Mouse (Mus musculus) right cerebral cortex, postnatal 14 days (tissue): ENCODE measurements around the gene Bclaf1.

ENCODE experiments used
- DNase-seq: peaks from one replicate; pipeline ENCODE4 v3.0.0; 2022

Bclaf1 gene

DNA sequence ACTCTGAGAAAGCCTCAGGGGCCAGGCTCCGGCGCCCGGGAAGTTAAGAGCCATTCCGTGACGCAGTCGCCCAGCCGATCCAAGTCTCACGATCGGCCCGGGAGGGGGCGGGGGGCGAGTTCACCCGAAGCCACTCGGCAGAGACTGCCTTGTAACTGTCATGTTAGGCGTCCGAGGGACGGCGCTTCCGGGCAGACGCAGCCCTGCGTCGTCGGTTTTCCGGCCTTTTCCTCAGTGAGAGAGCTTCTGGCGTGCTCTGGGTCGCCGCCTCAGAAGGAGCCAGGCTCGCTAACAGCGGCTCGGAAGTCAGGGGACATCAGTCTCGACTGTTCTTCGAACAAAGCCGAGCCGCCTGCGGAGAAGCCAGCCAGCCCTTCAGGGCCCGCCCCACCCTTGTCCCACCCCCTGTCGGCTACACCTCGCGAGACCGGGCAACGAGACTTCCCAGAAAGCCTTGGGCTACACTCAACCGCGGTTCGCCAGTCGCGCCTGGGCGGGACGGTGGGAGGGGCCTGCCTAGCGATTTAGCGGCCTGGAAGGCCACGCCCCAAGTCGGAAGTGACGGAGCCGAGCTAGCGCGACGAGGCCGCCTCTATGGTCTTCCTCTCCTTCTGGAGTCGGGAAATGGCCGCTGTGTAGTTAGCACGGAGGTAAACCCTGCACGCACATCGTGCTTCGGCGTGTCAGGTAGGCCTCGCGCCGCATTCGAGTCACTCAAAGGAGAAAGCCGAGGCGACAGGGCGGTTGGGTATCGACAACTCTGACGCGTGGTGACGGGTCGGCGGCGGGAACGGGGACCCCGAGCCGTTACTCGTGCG is at the start of gene Bclaf1:
TSS of gene Bclaf1 (plus strand) at position 552 of the 818 bp plus-strand sequence.
- peak; percentile 99 for DNase-seq

DNA sequence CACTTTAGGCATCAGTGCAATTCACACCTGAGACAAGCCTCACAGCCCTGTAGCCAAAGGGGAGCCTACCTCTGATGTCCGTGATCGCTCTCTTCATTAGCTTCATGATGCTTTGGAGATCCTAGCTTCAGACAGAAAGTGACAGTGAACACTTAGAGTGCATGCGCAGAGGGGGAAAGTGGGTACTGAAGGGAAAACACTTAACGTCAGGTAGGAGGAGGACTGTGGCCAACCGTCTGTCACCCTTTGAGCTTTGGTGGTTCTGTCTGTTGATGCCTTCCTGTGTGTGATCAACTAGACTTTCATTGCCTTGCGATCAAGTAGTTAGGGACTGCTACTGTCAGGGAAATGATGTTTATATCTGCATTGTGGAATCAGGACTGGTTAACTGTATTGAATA is 49.4 kb upstream of the Bclaf1 start:
- DNase-seq: no peak

DNA sequence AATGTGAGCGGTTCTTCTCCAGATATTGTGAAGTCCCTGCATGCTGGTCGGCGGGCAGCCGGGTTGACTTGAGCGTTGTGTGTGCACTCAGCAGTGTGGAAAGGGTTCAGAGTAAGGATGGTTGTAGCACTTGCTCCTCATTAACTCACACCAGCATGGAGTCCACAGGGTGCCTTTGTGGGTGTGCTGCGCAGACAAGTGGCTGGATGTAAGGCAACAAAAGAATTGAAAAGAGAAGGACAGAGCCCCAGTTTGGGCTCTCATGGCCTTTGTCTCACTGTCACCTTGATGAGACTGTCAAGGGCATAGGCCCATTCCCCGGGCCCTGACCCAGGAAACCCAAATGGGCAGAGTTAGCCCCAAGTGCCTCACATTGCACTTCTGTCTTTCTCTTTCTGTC is 47.8 kb upstream of the Bclaf1 start:
- DNase-seq: no peak

DNA sequence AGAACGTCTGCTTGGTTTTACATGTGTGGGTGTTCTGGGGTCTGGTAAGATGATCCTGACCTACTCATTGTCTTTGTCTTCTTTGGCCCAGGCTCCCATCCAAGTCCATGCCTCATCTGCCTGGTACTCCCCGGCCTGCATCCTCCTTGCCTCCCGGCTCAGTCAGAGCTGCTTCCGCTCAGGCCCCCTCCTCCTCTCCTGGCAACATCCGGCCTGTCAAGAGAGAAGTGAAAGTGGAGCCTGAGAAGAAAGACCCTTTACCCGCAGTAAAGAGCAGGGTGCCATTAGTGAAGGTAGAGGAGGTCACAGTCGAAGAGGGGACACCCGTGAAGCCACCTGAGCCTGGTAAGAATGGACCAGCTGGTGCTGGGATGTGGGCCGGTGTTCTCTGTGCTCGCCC is 45.2 kb upstream of the Bclaf1 start:
- no peak for DNase-seq

DNA sequence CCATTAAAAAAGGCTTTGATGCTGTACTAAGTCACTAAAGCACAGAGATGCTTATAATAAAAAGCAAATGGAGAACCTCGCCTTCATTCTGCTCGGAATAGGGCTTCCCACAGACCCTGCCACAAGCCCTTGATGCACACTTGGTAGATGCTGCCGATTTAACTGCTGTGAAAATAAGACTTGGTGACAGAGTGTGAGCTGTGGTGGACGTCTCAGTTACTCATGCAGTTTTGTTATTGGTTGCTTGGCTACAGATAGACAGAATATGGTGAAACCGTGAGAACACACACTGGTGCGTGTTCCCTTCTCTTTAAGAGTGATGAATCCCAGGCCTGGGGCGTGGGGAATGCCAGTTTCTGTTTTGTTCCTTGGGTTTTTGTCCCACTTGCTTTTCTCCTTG is 43.3 kb upstream of the Bclaf1 start:
- no peak for DNase-seq

DNA sequence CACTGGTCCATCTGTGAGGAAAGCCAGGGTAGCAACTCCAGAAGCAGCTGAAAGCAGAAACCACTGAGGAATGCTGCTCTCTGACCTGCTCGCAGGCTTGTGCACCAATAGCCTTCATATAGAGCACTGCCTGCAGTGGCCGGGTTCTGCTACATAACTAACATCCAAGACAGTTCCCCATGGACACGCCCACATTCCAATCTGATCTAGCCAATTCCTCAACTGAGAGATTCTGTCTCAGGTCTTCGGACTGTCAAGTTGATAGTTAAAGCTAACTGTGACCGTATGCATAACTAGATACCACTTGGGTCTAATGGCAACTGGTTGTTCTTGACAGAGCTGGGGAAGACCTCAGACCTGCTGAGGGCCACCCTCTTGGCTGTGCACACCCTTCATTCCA is 39.9 kb upstream of the Bclaf1 start:
- DNase-seq: no peak

DNA sequence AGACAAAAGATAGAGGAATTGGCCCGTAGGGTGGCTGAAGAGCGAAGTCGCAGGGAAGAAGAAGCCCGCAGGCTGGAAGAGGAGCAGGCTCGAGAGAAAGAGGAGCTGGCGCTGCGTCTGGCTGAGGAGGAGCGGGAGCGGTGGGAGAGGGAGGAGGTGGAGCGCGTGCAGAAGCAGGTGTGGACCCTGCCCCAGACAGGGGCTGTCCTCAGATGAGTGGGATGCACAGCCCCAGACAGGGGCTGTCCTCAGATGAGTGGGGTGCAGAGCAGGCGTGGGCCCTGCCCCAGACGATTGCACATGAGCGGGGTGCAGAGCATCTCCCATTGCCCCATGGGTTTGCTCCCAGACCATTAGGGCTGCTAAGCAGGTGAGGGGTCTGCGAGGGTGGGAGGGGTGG is 39.0 kb upstream of the Bclaf1 start:
- no peak for DNase-seq

DNA sequence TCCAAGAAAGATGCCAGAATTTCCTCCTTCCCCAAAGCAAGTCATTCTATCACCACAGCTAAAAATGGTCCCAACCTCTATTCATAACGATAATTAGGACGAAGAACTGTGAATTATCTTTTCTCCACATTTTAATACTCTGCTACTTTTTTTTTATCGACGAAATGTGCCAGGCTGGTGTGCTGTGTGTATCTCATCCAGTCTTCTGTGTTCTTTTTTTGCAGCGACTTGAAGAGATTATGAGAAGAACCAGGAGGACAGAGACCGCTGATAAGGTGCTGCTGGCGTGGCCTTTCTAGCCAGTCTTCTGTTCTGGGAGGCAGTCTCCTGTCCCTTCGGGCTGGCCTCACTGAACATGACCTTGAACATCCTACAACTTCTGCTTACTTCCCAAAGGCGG is 38.2 kb upstream of the Bclaf1 start:
- DNase-seq: no peak

DNA sequence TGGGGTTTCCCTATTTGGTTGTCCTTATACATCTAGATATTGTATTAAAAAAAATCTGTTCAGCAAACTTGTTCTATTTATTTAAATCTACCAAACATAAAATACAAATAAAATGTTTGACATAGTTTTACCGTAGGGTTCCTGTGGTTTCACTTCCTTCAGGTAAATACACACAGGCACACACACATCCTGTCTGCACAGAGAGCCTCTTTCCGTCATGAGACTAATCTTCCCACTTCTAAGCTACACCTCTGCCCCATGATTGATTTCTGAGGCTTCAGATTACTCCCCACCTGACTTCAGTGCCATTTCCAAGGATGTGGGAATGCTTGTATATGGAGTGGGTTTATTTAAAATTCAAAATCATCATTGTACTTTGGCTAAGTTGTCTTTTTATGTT is 30.8 kb upstream of the Bclaf1 start:
- no peak for DNase-seq

DNA sequence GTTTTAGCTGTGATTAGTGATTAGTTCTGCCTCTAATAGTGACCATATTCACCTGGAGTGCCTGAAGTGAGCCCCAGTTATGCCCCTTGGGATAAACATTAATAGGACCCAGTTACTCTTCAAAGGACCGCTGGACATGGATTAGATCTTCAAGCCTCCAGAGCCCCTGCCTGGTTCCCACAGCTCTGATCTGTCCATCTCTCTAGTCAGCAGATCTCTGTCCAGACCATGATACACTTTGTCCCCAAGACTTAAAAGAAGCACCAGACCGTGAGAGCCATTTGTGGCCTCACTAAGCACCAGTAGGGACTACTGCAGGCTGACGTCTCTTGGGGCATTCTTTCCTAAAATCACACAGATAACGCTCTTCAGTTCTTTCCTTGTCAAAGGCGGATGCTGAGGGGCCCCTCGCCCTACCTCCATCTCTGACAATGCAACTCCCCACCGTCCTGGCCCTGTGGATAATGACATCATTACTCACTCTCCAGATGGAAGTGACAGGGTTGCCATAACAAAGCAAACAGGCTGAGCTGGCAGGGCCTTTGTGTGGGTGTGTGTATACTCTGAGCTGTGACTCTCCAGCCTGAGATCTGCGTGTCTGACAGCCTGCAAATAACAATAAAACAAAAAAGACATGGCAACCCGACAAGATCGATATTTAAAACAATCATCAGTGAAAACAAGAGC is 26.8 kb upstream of the Bclaf1 start:
- DNase-seq: no peak

DNA sequence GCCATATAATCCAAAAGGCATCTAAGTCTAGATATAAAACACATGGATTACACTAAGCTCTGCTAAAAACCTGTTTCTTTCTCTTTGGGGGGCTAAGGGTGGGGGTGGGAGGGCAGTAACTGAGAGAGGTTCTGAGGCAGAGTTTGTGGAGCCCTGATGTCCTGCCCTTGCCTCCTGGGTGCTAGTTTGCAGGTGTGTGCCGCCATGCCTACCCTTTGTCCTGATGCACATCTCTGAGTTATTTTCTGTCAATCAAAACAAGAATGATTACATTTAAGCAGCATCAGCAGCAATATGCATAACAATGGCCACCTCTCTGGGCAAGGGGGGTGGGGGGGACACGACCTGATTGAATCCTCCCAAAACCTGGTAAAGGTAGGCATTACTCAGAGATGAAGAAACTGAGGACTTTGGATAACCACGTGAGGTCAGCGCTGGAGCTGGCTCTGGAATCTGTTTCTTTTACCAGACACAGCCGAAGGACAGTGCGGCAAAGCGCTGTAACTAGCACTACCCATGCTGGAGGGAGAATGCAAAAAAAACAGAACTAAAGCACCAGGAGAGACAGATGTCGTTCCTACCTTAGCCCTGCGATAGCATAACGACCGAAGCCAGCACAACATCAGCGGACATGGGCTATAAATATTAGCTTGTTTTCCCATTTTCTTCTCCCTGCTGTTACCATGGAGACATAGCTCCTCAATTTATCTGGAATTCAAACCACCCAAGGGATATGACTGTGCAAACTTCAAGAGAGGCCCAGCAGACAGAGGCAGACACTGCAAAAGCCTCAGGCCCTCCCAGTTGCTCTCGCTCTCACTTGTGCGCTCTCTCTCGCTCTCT is 26.1 kb upstream of the Bclaf1 start:
- no peak for DNase-seq

DNA sequence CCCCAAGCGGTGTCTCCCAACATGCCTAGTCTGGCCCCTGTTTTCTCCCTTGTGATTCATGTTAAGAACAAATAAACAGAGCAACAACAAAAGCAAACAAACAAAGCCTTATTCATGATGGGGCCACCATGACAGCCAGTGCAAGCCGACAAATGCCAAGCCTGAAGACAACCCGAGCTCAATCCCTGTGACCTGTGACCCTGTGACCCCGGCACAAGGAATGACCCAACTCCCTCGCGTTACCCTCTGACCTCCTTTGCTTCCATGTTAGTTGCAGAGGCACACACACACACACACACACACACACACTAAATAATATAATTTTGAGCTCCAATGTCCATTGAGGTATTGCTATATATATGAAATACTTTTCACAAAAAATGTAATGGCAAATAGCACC is 24.9 kb upstream of the Bclaf1 start:
- DNase-seq: no peak

DNA sequence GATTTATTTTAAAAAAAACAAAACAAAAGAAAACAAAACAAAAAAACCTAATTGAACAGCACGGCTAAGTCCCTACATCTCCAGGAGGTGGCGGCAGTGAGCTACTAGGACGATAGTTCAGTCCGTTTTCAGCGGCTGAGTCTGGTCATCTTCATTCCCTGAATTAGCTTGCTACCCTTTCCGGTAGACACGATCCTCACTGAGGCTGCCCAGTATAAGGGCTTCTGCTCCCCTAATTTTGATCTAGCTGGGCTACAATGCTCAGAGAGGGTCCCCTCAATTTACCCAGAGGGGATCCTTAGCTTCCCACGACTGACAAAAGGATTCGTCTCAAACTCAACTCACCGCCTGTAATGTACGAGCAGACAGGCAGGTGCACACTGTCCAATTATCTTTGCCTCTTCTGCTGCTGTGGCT is 21.8 kb upstream of the Bclaf1 start:
- peak; percentile 91 for DNase-seq

DNA sequence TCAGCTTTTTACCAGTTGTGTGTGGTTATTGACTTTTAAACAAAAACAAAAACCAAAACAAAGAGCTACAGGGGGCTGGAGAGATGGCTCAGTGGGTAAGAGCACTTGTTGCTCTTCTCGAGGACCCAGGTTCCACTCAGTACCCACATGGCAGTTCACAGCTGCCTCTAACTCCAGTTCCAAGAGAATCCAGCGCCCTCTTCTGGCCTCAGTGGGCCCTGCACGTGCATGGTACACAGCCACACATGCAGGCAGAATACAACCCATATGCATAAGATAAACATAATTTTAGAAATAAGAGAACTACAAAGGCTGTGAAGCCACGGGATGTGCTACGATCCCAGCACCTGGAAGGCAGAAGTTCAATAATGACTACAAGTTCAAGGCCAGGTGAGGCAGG is 16.3 kb upstream of the Bclaf1 start:
- DNase-seq: no peak

DNA sequence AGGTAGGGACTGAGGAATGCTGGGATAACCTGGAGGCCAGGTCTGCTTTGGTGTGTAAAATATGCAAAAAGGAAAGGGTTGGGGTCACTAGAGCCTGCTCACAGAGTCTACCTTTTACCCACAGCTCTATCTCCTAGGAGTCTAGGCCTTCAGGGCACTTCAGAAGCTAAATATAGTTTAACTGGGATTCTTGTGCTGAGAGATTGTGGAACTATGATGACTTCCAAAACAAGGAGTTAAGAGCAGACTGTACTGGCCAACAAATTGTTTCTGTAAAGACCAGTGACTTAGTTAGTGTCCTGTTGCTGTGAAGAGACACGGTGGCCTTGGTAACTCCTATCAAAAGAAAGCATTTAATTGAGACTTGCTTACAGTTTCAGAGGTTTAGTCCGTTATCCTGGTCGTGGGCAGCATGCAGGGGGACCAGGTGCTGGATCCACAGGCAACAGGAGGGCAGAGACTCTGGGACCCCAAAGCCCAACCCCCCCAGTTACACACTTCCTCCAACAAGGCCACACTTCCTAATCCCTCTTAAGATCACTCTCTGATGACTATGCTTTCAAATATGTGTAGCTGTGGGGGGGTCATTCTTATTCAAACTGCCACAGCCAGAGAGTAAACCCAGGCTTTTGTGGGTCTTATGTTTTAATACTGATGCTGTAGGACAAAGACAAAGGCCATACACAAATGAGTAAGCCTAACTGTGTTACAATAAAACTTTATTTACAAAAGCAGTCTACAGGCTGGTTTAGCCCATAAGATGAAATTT is 13.9 kb upstream of the Bclaf1 start:
- DNase-seq: no peak

DNA sequence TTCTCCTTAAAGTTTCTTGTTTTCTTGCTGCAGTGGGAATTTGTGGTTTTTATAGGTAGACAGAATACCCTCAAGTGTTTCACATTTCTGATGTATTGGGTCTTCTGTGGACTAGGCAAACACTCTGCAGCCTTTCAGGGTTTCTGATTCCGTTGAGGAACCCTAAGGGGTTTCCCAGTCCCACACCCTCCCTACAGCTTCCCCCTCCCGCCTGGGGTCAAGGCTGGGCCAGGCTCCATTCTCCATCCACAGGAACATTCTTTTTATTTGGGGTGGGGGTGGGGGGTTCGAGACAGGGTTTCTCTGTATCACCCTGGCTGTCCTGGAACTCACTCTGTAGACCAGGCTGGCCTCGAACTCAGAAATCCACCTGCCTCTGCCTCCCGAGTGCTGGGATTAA is 13.2 kb upstream of the Bclaf1 start:
- DNase-seq: no peak

DNA sequence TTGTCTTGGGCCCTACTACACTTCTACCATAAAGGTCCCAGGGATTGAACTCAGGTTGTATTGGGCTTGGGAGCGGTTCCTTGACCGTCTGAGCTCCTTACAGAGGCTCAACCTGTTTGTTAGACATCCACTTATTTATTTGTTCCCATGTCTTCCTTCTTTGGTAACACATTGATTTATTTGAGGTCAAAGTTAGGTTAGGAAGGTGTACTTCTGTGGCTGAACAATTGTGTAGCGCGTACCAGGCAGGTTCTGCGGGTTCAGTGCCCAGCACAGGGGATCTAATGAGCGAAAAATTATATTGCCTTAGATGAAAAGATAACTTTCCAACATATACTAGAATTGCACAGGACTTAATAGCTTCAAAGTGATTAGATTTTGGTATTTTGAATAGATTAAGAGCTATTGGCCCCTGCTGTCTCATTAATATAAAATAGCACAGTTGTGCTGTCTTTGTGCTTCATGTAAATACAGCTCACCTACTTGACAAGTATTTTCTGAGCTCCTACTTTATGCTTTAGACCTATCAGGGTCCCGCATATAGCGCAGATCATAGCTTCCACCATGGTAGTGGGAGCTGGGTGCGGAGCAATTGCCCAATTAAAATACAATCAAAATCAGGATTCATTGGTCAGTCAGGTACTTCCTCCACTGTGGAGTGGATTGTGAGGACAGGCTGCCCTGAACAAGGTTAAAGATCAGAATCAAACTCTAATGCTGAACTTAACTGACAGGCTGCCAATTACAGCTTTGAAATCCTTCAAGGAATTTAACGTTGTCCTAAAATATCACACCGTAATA is 1.1 kb upstream of the Bclaf1 start:
- DNase-seq: no peak

DNA sequence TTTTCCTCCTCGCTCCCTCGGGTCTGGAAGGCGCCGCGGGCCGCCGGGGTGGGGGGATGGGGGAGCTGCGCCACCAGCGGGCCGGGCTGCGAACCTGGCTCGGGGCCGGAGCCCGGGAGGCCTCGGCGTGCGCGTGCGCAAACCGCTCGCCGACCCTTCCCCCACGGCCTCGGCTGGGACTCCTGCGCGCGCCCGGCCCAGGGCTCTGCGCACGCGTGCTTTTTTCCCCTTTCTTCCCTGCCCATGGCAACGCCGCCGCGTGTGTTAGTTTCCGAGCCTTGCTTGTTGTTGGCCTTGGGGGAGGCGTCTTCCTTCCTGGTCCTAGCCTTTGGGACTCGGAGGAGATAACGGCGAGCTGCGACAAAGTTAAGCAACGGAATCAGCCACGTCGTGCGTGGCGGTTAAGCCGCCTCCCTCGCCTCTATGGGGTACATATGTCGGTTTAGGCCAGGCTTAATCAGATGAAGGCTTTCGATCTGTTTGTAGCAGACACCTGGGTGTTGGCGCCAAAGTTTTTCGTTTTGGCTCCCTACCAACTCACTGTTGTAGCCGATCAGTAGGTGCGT is 550 bp downstream of the Bclaf1 start:
- DNase-seq: peak; percentile 94

DNA sequence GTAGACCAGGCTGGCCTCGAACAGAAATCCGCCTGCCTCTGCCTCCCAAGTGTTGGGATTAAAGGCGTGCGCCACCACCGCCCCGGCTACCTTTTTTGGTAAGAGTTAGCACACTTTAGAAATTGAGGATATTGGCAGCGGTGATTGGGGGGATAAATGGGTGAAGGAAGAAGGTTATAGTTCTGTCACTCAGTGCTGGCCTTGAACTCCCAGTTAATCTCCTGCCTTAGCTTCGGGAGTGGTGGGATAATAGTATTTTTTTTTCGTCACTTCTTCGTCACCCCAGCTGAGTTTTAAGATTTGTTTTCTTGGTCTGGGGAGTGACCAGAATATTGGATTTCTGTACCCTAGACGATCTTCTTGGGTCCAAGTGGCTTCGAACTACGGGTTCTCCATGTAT is 1.2 kb downstream of the Bclaf1 start:
- DNase-seq: no peak

DNA sequence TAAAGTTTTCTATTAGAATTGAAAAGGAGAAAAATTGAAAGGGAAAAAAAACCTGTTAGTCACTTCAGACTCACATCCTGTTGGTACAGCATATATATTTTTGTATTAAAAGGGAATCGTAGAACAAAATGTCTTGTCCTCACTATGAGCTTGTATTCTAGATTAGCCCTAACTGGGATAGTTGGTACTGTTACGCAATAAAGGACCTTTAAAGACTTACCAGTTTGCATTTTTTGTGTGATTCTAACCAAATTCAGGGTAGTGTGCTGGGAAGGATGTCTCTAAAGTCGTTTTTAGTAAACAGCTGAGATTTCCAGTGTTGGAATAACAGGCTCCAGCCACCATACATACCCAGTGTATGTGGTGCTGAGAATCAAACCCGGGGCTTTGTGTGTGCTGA is 1.7 kb downstream of the Bclaf1 start:
- no peak for DNase-seq

DNA sequence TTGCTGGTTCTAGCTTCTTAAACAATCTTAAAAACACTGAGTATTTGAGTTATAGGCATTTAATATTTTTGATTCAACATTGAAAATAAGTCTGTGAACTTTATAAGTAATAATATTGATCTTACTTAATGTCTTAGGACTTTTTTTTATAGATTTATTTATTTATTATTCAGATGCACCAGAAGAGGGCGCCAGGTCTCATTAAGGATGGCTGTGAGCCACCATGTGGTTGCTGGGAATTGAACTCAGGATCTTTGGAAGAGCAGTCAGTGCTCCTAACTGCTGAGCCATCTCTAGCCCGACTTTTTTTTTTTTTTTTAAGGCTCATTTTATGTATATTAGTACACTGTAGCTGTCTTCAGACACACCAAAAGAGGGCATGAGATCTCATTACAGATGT is 2.5 kb downstream of the Bclaf1 start:
- peak; percentile 13 for DNase-seq

DNA sequence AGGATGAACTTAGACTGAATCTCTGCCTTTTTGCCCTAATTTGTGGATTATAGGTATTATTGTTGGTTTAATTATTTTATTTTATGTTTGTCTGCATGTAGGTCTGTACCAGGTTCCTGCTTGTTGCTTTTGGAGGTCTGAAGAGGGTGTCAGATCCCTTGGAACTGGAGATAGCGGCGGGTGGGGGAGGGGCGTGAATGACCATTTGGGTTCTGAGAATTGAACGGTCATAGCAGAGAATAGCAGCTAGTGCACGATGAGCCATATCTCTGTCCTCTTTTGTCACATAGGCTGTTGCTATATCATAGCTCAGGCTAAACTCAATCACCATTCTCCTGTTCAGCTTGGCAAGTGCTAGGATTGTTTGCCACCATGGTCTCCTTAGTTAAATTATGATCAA is 5.2 kb downstream of the Bclaf1 start:
- no peak for DNase-seq
